Mouse (Mus musculus) ES-Bruce4 (cell line): ENCODE data around the gene Slc39a11. TPM values are rescaled to one million over a fixed set of nuclear protein-coding genes. Genes with fewer than 3 reads are reported as not detected.

ENCODE experiments used
- H3K27ac ChIP-seq: 2 replicates; pipeline ENCODE4 v1.5.1; 2012; ENCODE audit warnings: low read length, inconsistent platforms; ENCODE audit not compliant: insufficient read depth
- H3K27me3 ChIP-seq: 2 replicates; pipeline ENCODE4 v1.6.1; 2012; ENCODE audit warnings: mild to moderate bottlenecking, low read length, inconsistent platforms; ENCODE audit not compliant: control insufficient read depth, poor library complexity, insufficient read depth, severe bottlenecking
- H3K36me3 ChIP-seq: 2 replicates; pipeline ENCODE4 v1.6.1; 2012; ENCODE audit warnings: inconsistent platforms, mild to moderate bottlenecking, low read length, moderate library complexity; ENCODE audit not compliant: control insufficient read depth, poor library complexity, insufficient read depth, severe bottlenecking
- H3K4me1 ChIP-seq: one replicate; pipeline ENCODE4 v1.8.1; 2011; ENCODE audit warnings: low read length; ENCODE audit not compliant: control insufficient read depth, insufficient read depth
- H3K4me3 ChIP-seq: 2 replicates; pipeline ENCODE4 v1.5.1; 2011; ENCODE audit warnings: low read depth, mild to moderate bottlenecking, low read length
- H3K9ac ChIP-seq: 2 replicates; pipeline ENCODE4 v1.6.1; 2012; ENCODE audit warnings: low read depth, mild to moderate bottlenecking, inconsistent platforms; ENCODE audit not compliant: poor library complexity, severe bottlenecking
- H3K9me3 ChIP-seq: replicated peaks from 2 replicates; pipeline ENCODE4 v1.6.1; 2012; ENCODE audit warnings: mild to moderate bottlenecking, low read length, inconsistent platforms; ENCODE audit not compliant: control insufficient read depth, poor library complexity, insufficient read depth, severe bottlenecking
- CTCF ChIP-seq: IDR thresholded peaks from one replicate; pipeline ENCODE4 v1.8.1; 2011; ENCODE audit warnings: low read depth, low read length
- EP300 ChIP-seq: IDR thresholded peaks from 2 replicates; pipeline ENCODE4 v1.6.1; 2011; ENCODE audit warnings: low read depth, low read length; ENCODE audit not compliant: insufficient read depth
- POLR2A ChIP-seq: IDR thresholded peaks from one replicate; pipeline ENCODE4 v1.8.1; 2011; ENCODE audit warnings: low read length; ENCODE audit not compliant: insufficient read depth
- polyA plus RNA-seq: library from polyadenylated mRNA; stranded (reverse); fragments of >200 nt; gene quantifications from 2 replicates; pipeline ENCODE4 v1.2.4, GENCODE M21; 2011; ENCODE audit warnings: low read depth; ENCODE audit not compliant: missing spikeins, insufficient read depth, insufficient read length

Gene Slc39a11
- polyA plus RNA-seq, 1 experiment = 7.4 TPM

DNA sequence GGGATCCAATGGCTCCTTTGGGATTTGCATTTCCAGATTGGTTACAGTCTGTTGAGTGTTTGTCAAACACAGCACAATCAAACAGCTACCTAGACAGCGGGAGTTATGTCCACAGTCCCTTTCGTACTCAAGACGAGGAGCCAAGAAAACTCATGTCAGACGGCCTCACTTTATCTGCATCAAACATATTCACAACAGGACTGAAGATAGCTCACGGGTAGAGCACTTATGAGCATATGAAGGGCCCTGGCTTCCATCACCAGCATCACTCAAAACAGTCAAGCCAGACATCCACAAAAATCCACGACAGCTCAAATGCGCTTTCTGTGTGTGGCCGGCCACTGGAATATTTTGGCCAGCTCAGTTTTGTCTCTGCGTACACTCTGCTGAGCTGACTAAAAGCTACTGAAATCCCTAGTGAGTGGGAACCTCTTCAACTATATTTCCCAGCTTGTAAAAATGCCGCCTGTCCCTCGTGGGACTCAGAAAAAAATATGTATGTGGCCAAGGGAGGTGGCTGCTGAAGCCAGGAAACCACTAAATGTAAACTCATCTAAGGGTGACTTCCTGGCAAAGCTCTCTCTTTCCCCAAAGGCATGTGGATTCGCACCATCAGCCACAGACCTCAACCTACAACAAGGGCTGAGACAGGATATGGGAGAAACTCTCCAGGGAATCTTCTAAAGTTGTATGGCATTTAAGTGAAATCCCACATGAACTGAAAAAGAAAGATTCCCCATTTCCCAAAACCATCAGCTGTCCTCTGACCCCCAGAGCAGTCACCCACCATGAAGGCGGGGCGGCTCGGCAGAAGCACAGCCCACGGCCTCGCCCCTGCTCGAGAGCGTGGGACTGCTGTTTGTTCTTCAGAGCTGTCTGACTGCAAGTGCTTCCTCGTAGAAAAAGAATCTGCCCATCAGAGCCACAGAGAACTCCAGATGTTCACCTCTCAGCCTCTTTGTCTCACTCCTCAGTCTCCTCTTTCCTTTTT, 159.1 kb downstream of the Slc39a11 start:
- no peak overlapping the region for H3K27ac ChIP-seq
- H3K9ac ChIP-seq = no peak overlapping the region
- TF ChIP-seq CTCF = no peak
- no peak for TF ChIP-seq EP300
- TF ChIP-seq POLR2A = no peak
- no peaks in the 10 kb centered on the region for H3K27me3 ChIP-seq
- H3K4me1 ChIP-seq = no peaks in the 10 kb centered on the region
- no peaks in the 10 kb centered on the region for H3K36me3 ChIP-seq
- no peaks in the 10 kb centered on the region for H3K9me3 ChIP-seq
- H3K4me3 ChIP-seq = no peak overlapping the region

DNA sequence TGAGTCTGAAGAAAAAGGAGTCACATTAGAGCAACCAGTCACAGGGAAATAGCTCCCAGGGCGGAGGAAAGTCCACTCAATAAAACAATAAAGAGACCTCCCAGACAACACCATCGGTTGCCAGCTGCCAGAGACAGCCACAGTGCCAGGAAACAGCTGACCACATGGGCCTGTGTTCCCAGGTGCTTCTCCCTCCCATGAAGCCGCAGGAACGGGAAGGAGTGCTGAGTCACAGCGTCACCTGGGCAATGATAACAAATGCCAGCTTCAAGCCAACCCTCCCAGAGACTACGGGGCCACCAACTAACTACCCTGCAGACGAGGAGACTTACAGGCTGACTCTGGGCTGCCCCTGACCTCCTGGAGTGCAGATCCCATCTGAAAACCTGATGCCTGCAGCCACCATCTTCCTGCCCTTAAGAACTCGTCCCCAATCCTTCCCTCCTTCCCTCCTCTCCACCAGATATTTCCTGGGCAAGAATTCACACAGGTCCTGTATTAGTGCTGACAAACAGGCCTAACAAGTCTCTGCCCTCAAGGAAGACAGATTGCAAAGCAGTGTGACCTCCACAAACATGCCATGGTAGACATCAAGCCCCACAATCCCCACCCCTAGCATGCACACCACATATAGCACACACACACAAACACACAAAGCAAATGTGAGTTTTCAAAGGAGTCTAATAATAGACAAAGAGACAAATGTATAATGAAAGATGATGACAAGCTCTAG, 162.1 kb downstream of the Slc39a11 start:
- Histone ChIP-seq H3K9ac (no peak overlapping the region), H3K27ac (no peak overlapping the region), H3K4me3 (no peak overlapping the region), H3K27me3 (no peaks in the 10 kb centered on the region), H3K4me1 (peaks cover 2% of the 10 kb centered on the region), H3K9me3 (no peaks in the 10 kb centered on the region), H3K36me3 (no peaks in the 10 kb centered on the region)
- no peak for TF ChIP-seq POLR2A
- no peak for TF ChIP-seq CTCF
- no peak for TF ChIP-seq EP300

- Histone ChIP-seq H3K9ac (no peak overlapping the region), H3K4me3 (no peak overlapping the region), H3K27me3 (no peaks in the 10 kb centered on the region), H3K36me3 (no peaks in the 10 kb centered on the region), H3K27ac (no peak overlapping the region), H3K9me3 (no peaks in the 10 kb centered on the region), H3K4me1 (peaks cover 2% of the 10 kb centered on the region)
- TF ChIP-seq CTCF = peak; percentile 47
- TF ChIP-seq POLR2A = no peak
- TF ChIP-seq EP300 = no peak
These were observed 165.8 kb downstream of the Slc39a11 start for GRCm38 (mm10) chr11:113484037-113484436.

- H3K9me3 ChIP-seq = no peaks in the 10 kb centered on the region
- no peaks in the 10 kb centered on the region for H3K4me1 ChIP-seq
- no peak overlapping the region for H3K27ac ChIP-seq
- H3K27me3 ChIP-seq = no peaks in the 10 kb centered on the region
- H3K4me3 ChIP-seq = no peak overlapping the region
- TF ChIP-seq CTCF = no peak
- TF ChIP-seq EP300 = no peak
- TF ChIP-seq POLR2A = no peak
- H3K36me3 ChIP-seq = no peaks in the 10 kb centered on the region
- H3K9ac ChIP-seq = no peak overlapping the region
These were observed 172.3 kb downstream of the Slc39a11 start for GRCm38 (mm10) chr11:113477550-113477949.

- no peaks in the 10 kb centered on the region for H3K36me3 ChIP-seq
- H3K4me1 ChIP-seq = no peaks in the 10 kb centered on the region
- no peak overlapping the region for H3K27ac ChIP-seq
- no peak overlapping the region for H3K4me3 ChIP-seq
- H3K9me3 ChIP-seq = no peaks in the 10 kb centered on the region
- no peak for TF ChIP-seq POLR2A
- no peak for TF ChIP-seq EP300
- no peak for TF ChIP-seq CTCF
- no peaks in the 10 kb centered on the region for H3K27me3 ChIP-seq
- no peak overlapping the region for H3K9ac ChIP-seq
These were observed 173.2 kb downstream of the Slc39a11 start for GRCm38 (mm10) chr11:113476720-113477119.
